Mouse (Mus musculus): ENCODE measurements around the gene Fam228a.
A peak's percentile ranks its signal among the peaks of the same experiment; 100 is the strongest.
"Not testable (repeated sequence)": the region's sequence is repeated elsewhere in the genome, so short reads cannot be mapped to it uniquely, and the experiment has no call there.

Gene Fam228a

GRCm38 (mm10) chr12:4738031-4738576 lies at the start of gene Fam228a:
Gene Fam228a (minus strand): TSS chr12:4738430.
- no peak for DNase-seq (ENCODE audit: low read depth, low spot score)

GRCm38 (mm10) chr12:4784466-4784865 lies 46.2 kb upstream of the Fam228a start:
- no peak for DNase-seq (ENCODE audit: low read depth, low spot score)

- no peak for DNase-seq (ENCODE audit: low read depth, low spot score)
Measured at GRCm38 (mm10) chr12:4783598-4783997, 45.4 kb upstream of the Fam228a start.

- not testable (repeated sequence) for DNase-seq (ENCODE audit: low read depth, low spot score)
Measured at GRCm38 (mm10) chr12:4781725-4782404, 43.6 kb upstream of the Fam228a start.

GRCm38 (mm10) chr12:4781270-4781669 lies 43.0 kb upstream of the Fam228a start:
- no peak for DNase-seq (ENCODE audit: low read depth, low spot score)

- DNase-seq (ENCODE audit: low read depth, low spot score), result no peak
Measured at GRCm38 (mm10) chr12:4780245-4780644, 42.0 kb upstream of the Fam228a start.

- DNase-seq (ENCODE audit: low read depth, low spot score), result no peak
Measured at GRCm38 (mm10) chr12:4777734-4778133, 39.5 kb upstream of the Fam228a start.

GRCm38 (mm10) chr12:4775588-4775949 lies 37.3 kb upstream of the Fam228a start:
- no peak for DNase-seq (ENCODE audit: low read depth, low spot score)

- DNase-seq (ENCODE audit: low read depth, low spot score), result no peak
Measured at GRCm38 (mm10) chr12:4774895-4775587, 36.8 kb upstream of the Fam228a start.

- DNase-seq (ENCODE audit: low read depth, low spot score), result no peak
Measured at GRCm38 (mm10) chr12:4769333-4769723, 31.1 kb upstream of the Fam228a start.

GRCm38 (mm10) chr12:4768492-4769332 lies 30.5 kb upstream of the Fam228a start, which contains the start of the genes Pfn4 and Fam228b:
Gene Pfn4 (plus strand): TSS chr12:4769022.
Gene Fam228b (minus strand): TSS chr12:4769267.
- peak; percentile 80 for DNase-seq (ENCODE audit: low read depth, low spot score)

GRCm38 (mm10) chr12:4757060-4757459 lies 18.8 kb upstream of the Fam228a start:
- no peak for DNase-seq (ENCODE audit: low read depth, low spot score)

GRCm38 (mm10) chr12:4754451-4754850 lies 16.2 kb upstream of the Fam228a start:
- not testable (repeated sequence) for DNase-seq (ENCODE audit: low read depth, low spot score)

GRCm38 (mm10) chr12:4744486-4744885 lies 6.3 kb upstream of the Fam228a start:
- no peak for DNase-seq (ENCODE audit: low read depth, low spot score)

GRCm38 (mm10) chr12:4742183-4742582 lies 4.0 kb upstream of the Fam228a start:
- DNase-seq (ENCODE audit: low read depth, low spot score), result no peak

- DNase-seq (ENCODE audit: low read depth, low spot score), result no peak
Measured at GRCm38 (mm10) chr12:4740823-4741222, 2.6 kb upstream of the Fam228a start.

GRCm38 (mm10) chr12:4732332-4732731 lies 5.9 kb downstream of the Fam228a start:
- no peak for DNase-seq (ENCODE audit: low read depth, low spot score)

GRCm38 (mm10) chr12:4731629-4732028 lies 6.6 kb downstream of the Fam228a start:
- no peak for DNase-seq (ENCODE audit: low read depth, low spot score)

GRCm38 (mm10) chr12:4729165-4729564 lies 9.1 kb downstream of the Fam228a start:
- no peak for DNase-seq (ENCODE audit: low read depth, low spot score)

- no peak for DNase-seq (ENCODE audit: low read depth, low spot score)
Measured at GRCm38 (mm10) chr12:4719762-4720754, 18.2 kb downstream of the Fam228a start.
